Mouse (Mus musculus) cerebellum, postnatal 14 days (tissue): ENCODE measurements around the gene Gm281.
"Not testable (repeated sequence)": the region's sequence is repeated elsewhere in the genome, so short reads cannot be mapped to it uniquely, and the experiment has no call there.

ENCODE experiments used
- DNase-seq, 2 experiments: peaks; one replicate each; pipeline ENCODE4 v3.0.0; 2021; ENCODE audit warnings: mixed read lengths in 2 of 2

The Gm281 gene

GRCm38 (mm10) chr14:13914387-13915082, at the start of gene Gm281:
Gene Gm281, minus strand, starts transcription at chr14:13914478.
- DNase-seq, result no peak

GRCm38 (mm10) chr14:13963527-13963926, 49.2 kb upstream of the Gm281 start:
- no peak for DNase-seq

GRCm38 (mm10) chr14:13962476-13962875, 48.2 kb upstream of the Gm281 start:
- DNase-seq, result no peak

GRCm38 (mm10) chr14:13961401-13962112, 47.3 kb upstream of the Gm281 start, which contains the start of the genes Atxn7 and Thoc7:
Gene Atxn7, plus strand, starts transcription at chr14:13961440.
Gene Thoc7, minus strand, starts transcription at chr14:13961852.
- DNase-seq, result peak; percentile 61 to 68

- peak; percentile 81 to 82 for DNase-seq
These were observed 46.4 kb upstream of the Gm281 start for GRCm38 (mm10) chr14:13960482-13961325.

GRCm38 (mm10) chr14:13960079-13960478, 45.8 kb upstream of the Gm281 start:
- peak; percentile 59 to 65 for DNase-seq

GRCm38 (mm10) chr14:13952151-13952550, 37.9 kb upstream of the Gm281 start:
- DNase-seq, result not testable (repeated sequence)

- DNase-seq, result peak; percentile 36 to 51
These were observed 36.1 kb upstream of the Gm281 start for GRCm38 (mm10) chr14:13950401-13950800.

GRCm38 (mm10) chr14:13948345-13948744, 34.1 kb upstream of the Gm281 start:
- no peak for DNase-seq

- no peak for DNase-seq
These were observed 30.4 kb upstream of the Gm281 start for GRCm38 (mm10) chr14:13944686-13945085.

GRCm38 (mm10) chr14:13934052-13934371, 19.7 kb upstream of the Gm281 start:
- DNase-seq, result no peak

GRCm38 (mm10) chr14:13933290-13934051, 19.2 kb upstream of the Gm281 start:
- no peak for DNase-seq

GRCm38 (mm10) chr14:13917630-13918029, 3.4 kb upstream of the Gm281 start:
- DNase-seq, result peak; percentile 85

GRCm38 (mm10) chr14:13917208-13917607, 2.9 kb upstream of the Gm281 start:
- DNase-seq, result no peak

GRCm38 (mm10) chr14:13915207-13915606, 929 bp upstream of the Gm281 start:
- DNase-seq, result no peak

- DNase-seq, result no peak
These were observed 4.1 kb downstream of the Gm281 start for GRCm38 (mm10) chr14:13910148-13910547.

GRCm38 (mm10) chr14:13907145-13907544, 7.1 kb downstream of the Gm281 start:
- DNase-seq, result no peak

- DNase-seq, result no peak
These were observed 7.8 kb downstream of the Gm281 start for GRCm38 (mm10) chr14:13906461-13906860.

GRCm38 (mm10) chr14:13901611-13902067, 12.6 kb downstream of the Gm281 start:
- DNase-seq, result peak; percentile 64 to 72

GRCm38 (mm10) chr14:13895198-13895597, 19.1 kb downstream of the Gm281 start:
- no peak for DNase-seq

- no peak for DNase-seq
These were observed 20.5 kb downstream of the Gm281 start for GRCm38 (mm10) chr14:13893748-13894147.

GRCm38 (mm10) chr14:13861416-13861815, 52.9 kb downstream of the Gm281 start:
- DNase-seq, result no peak
